Mouse (Mus musculus) retina, embryonic 14.5 days (tissue): ENCODE results near the gene Tenm1.

Experiments used
- DNase-seq: peaks from one replicate; pipeline ENCODE4 v3.0.0-alpha.2; 2015; ENCODE audit warnings: low spot score

Tenm1 gene

DNA sequence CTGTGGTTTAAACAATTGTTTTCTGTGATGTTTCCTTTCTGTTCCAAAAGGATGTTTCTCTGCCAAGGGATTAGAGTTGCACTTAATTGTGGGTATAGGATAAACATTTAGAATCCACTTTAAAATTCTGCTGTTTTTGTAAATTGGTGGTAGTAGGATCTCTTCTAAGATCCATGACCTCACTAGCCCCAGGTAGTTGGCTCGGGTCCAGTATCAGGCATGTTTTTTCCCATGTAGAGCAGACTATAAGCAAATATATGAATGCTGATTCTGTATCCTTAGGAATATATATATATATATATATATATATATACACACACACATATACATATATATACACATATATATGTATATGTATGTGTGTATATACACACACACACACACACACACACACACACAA lies 567.2 kb downstream of the Tenm1 start:
- DNase-seq: no peak

DNA sequence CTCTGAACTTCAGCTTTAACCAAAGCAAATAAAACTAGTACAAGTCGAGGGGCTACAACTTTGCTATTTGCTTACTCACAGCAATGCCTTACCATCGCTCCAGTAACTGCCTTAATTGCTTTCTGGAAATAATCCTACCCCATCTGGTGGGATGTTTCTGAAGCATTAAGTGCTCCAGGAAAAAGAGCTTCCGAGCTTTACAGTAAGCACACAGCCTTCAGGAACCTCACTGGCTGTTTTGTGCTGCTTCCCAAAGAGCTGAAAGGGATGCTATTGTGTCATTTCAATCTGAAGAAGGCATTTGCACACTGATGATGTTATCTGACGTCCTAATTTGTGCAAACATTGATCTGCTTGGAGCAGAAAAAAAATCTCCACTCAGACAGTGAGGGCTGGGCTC lies 647.4 kb downstream of the Tenm1 start:
- peak; percentile 56 for DNase-seq

DNA sequence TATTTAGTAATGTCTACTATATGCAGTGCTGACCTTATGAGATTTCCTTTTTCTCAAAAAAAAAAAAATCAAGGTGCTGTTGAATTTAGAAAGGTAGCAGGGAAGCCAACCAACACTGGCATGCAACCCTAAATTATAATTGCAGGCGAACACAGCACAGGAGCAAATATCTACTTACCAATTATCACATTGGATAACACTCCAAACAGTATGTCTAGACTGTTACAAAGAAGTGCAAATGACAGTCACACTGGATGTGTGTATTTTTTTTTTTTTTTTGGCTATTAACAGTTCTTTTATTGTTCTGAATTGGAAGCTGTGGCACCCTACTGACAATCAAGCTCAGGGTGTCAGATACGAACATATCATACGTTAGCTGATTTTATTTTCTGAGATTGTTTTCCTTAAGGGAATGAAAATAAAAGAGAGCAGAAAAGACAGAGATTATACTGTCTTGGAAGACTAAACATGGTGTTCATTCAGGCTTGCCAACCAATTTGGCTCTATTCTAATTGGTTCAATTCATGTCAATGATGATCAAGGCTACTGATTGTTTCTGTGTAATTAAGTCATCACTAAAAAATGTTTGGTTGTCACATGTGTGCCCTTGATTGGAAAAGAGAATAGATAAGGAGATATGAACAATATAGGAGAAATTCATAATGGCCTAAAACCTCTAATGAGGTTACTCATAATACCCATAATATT lies 710.7 kb downstream of the Tenm1 start:
- peak; percentile 47 for DNase-seq

DNA sequence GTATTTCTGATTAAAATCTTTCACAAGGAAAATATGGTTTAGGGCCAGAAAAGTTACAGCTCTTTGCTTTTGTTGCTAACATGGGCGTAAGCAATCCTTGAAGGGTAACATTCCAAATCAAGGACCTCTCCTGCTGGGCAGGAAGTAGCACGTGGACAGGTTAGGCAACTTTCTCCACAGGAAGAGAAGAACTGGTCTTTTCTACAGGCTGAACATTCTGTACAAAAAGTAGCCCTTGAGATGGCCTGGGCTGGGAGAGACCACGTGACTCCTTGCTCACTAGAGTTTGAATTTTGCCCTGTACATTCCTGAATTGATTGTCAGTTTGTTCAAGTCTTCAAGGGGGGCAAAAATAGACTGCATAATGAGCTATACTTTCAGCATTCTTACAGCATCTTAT lies 728.6 kb downstream of the Tenm1 start:
- no peak for DNase-seq

DNA sequence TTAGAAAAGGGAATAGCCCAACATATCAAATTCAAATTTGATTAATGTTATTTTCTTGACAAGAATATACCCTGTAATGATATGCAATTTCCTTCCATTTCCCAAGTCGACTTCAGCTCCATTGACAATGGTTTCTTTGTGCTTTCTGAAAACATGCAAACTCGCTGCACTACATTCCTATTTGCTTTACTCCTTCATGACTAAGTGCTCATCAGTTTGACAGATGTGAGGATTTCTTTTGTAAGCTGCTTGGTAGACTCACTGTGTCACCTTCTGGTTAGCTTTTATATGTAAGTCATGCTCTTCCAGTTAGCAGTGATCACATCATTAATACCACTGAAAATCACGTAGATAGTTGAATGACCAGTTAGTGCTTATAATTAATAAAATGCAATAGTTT lies 781.8 kb downstream of the Tenm1 start:
- DNase-seq: peak; percentile 53

DNA sequence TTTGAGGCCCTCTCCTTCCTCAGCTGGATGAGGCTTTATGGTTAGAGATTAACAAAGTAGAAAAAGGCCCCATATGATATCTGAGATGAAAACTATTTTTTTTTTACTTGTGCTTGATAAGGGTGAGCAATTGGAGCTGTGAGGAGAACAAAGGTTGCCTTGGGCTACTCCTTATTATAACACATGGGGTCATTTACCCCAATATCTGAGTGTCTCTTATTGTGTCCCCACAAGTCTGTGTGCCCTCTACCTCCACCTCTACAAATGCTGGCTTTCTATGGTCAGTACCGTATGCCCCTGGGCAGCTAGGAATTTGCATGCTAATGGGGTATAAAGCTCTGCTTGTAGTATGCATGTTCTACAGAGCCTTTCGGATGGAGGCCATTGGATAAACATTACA lies 848.4 kb downstream of the Tenm1 start:
- DNase-seq: no peak

DNA sequence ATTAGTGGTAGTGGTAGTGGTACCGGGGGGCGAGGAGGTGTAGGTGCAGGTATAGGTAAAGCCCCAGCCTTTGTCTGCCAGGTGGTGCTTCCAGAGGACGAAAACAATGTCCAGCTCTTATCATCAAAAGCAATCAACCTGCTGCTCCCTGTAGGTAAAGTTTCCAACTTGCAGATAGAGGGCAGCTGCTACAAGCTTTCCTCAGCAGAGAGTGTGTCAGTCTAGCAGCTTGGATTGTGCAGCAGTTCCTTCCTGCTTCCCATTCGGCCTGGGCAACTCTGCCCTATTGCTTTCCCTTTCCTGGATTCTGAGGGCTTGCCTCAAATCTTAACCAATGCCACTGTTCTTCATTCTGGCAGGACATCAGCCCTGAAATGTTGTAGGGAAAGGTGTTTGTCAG lies 870.2 kb downstream of the Tenm1 start:
- DNase-seq: no peak

DNA sequence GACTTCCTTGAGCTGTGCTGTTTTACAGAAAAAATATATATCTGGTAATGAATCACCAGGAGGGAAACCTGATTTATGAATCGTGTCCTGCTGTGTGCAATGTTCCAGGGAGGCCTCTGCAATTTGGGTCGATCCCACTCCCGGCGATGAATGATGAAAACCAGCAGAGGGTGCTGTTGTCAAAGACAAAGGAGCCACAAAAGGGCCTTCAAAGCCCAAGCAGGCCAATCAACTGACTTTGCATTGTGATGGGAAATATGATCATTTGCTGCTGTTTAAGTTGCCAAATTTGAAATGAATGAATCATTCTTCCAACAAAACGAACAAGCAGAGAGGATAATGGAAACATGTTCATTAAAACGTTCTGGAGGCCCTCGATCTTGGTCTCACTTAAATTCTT lies 871.6 kb downstream of the Tenm1 start:
- DNase-seq: peak; percentile 73

DNA sequence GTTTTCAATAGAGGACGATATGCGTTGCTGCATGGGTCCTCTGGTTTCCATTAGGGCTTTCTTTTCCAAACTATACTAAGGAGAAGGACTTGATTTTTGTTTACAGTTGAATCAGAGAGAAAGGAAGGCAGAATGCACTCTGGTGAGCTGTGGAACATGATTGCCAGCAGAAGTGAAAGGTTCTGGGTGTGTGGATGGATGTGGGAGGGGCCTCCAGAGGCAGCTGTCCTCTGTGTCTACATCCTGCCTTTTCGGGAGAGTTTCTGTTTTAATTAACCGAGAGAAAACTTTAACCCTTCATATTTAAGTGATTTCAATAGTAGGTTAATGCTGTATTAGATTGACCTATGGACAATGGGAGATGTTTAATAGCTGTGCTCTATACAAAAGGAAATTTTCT lies 880.4 kb downstream of the Tenm1 start:
- DNase-seq: no peak

DNA sequence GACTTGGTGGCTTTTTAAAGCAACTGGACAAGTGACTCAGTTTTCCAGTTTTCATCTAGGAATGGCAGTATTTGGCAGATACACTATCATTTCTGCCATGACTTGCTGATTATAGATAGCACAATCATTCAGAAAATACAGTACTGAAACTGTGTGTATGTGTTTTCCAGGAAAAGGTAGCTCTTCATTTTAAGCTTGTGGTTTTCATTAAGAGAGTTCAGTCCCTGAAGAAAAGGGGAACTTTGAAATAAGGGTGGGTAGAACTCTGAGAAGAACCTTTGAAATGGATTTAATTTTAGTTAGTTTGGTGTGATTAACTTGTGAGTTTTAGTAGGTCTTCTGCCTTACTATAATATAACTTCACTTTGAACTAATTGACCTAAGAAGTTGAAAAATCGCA lies 883.9 kb downstream of the Tenm1 start:
- DNase-seq: no peak

DNA sequence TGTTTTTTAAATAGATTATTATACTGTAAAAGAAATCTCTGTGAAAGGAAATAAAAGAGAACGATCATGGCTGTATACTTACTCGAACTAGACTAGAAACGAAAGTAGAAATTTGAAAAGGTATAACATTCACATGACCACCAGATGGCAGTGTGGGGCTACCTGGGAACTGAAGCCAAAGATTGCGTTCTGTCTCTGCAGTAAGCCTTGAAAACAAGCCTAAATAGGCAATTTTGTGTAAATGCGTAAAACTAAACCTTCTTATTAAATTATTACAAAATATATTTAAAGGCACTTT lies 888.2 kb downstream of the Tenm1 start:
- peak; percentile 86 for DNase-seq

DNA sequence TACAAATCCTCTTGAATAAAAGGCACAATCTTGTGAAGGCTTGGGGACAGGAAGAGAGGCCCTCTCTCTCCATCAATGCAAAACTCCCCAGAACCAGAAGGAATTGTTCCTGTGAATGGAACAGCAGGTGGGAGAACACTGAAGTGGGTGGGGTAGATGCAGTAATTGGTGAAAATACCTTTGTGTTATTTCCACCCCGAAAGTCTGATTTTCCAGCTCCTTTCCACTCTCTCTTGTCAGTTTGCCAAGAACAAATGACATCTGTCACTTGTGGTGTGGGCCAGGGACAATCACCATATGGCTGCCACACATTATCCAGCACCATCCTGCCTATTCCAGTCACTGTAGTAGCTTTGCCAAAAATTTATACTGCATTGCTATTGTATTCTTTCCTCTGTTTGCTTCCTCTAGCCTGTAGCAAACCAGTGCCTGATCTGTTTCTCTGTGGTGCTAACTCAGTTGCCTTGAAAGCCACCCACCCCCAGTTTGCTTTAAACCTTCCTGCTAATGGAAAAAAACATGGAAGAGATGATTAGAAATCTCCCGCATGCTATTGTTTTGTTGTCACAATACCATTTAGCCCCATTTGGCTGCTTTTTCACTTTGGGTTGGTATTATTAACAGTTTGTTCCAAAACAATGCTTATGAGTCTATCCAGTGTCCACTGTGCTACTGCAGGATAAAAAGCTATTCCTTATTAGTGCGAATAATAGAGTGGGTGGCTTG lies 888.7 kb downstream of the Tenm1 start:
- DNase-seq: peak; percentile 23

DNA sequence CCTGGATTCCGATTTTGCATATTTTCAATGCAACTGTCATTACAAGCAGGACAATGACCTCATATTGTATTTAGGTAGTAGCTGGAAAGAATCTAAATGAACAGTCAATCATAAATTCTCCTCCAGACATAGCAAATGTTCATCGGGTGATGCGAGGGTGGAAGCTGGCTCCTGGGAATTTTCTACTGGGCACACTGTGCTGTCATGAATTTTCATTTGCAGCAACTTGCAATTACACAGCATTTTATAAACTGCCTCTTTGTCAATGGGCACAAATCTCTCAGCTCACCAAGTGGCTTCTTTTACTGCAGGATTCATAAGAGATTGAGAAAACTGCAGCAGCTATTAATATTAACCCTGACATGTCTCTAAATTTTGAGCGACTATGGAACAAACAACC lies 898.2 kb downstream of the Tenm1 start:
- peak; percentile 14 for DNase-seq

DNA sequence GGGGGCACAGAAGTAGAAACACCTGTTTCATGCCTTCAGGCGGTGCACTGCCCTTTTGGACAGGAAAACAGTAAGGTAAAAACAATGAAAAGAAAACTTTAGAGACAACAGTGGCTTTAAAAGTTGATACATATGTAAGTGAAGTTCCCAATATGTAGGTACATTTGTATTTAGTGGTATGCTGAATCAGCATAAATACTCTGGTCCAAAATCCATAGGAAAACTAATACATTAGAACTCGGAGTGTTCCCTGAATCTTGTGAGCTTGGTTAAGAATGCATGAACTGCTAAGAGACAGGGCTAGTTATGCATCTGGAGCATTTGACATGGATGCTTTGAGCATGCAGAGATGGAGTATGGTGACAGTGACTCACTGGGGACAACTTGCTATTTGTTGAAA lies 906.1 kb downstream of the Tenm1 start:
- DNase-seq: no peak

DNA sequence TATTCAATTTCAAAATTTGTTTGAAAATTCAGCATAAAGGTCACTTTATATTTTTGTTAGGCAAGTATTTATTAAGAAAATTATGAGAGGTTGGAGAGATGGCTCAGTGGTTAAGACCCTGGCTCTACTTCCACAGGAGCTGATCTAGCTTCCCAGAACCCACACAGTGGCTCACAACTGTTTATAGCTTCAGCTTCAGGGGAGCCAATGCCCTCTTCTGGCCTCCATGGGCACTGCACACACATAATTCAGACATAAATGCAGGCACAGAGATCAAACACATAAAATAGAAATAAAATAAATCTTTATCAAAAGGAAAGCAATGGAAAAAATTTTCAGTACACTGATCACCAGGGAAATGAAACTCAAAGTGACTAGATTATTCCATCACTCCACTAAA lies 916.4 kb downstream of the Tenm1 start:
- no peak for DNase-seq

DNA sequence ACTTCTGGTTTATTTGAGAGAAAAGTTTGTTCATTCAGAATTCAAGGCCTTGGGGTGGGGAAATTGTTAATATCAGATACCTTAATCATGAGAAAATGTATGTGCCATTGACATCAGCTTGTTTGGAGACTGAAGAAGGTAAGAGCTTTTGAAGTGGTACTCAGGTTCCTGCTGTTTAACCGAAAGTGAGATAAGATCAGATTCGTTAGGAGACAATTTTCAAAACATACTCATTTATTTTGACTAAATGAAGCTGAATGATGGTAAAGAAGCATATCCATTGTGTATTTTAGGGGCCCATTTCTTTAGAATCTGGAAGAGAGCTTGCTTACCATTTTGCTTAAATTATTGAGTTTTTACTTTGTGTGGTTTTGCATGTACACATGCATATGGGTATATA lies 917.8 kb downstream of the Tenm1 start:
- no peak for DNase-seq

DNA sequence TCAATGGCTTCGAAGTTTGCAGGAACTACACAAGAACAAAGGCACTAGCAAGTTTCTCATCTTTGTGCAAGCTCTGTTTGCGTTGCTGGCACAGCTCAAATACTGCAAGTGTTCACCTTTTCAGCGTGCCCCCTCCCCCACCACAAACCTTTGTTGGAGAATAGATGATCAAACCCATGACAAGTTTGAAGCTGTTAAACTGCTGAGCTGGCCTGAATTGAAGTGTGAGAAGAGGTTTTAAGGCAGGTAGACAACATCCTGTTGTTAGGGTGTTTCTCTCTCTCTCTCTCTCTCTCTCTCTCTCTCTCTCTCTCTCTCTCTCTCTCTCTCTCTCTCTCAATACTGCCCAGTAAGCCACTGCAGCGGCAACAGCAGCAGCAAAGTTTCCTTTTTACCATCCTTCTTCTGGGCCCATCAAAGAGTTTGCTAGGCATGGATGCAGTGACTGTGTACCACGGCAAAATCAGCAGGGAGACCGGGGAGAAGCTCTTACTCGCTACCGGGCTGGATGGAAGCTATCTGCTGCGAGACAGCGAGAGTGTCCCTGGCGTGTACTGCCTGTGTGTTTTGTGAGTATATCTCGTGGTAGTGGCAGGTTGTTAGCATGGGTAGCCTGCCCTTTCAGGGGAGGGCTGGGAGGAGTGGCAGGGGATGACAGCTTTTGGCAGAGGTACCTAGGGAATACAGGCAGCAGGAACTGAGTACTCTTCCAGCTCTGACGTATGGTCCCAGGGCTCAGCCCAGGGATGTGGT lies 926.5 kb downstream of the Tenm1 start, which contains the start of gene Sh2d1a:
Gene Sh2d1a, plus strand, starts transcription at position 163 of the 753 bp plus-strand sequence.
- DNase-seq: no peak

DNA sequence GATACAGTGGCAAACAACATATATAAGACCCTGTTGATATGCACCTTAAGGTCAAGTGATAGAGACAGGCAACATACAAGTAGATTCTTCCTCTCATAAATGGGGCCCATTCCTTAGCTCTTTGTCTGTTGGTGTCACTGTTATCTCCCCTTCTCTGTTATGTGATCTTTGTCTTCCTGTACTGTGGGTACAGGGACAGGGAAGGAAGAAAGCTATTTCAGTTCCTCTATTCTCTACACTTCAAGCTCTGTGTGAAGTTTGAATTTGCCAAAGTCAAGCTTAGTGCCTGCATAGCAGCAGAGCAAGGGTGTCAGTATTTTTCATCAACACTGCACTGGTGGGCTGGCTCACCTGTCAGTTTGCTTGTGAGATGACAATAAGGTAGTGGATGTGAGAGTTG lies 928.4 kb downstream of the Tenm1 start:
- DNase-seq: no peak

DNA sequence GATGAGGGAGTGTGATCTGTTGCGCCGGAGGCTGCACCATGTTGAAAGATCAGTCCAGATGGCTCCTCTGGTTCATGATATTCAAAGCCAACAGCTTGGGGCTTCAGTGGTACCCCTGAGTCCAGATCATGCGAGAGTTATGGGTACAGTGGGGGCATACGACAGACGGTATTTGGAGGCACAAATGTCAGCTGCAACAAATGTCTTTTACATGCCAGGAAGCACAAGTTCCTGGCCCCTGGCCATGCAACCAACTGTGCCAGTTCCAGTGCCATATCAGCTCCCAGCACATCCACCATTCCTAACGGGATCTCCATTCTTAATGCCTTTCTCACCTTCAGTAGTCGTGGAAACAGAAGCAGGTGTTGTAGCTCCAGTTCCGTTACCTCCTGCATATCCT lies 938.6 kb downstream of the Tenm1 start:
- DNase-seq: no peak

DNA sequence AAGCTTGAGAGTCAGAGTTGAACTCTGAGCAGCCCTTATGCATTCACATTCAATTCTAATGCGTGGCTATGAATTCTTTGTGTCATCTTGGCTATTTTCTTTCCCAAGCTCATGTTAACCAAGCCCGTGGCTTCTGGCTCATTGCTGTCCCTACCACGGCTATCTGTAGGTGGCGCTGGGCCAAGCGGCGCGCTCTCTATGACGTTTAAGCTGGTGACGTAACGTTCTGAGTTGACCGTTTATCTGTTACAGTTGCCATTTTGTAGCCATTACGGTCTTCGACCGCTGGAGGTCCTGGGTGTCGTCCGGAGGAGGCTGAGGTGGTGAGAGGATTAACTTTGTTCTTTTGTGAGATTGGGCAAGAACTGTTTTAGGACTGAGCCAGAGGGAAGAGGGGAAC lies 939.5 kb downstream of the Tenm1 start, which contains the start of gene Tex13c2:
Gene Tex13c2, plus strand, starts transcription at position 246 of the 400 bp plus-strand sequence.
- DNase-seq: no peak
